Mouse (Mus musculus): Measurements from ENCODE around the gene Galnt14.

Gene Galnt14

GRCm38 (mm10) chr17:73568204-73568603, 142.0 kb downstream of the Galnt14 start:
- DNase-seq (ENCODE audit: low spot score): no peak

DNA sequence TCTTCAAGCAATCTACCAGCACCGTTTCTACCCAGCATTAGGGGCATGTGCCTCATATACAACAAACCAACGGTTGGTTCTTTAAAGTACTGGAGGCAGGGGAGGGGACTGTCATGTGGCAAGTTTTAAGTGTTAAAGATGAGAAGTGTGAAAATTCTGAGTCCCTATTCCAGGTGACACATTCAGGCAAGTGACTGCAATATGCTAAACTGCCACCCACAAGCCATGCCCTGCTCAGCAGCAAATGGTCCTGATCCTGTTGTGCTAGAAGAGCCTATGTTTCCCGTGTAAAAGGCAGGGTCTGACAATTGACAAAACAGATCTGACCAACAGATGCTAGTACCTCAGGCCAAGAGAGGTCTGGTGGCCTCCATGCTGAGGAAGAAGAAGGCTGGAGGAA, 149.1 kb downstream of the Galnt14 start:
- no peak for DNase-seq (ENCODE audit: low spot score)

DNA sequence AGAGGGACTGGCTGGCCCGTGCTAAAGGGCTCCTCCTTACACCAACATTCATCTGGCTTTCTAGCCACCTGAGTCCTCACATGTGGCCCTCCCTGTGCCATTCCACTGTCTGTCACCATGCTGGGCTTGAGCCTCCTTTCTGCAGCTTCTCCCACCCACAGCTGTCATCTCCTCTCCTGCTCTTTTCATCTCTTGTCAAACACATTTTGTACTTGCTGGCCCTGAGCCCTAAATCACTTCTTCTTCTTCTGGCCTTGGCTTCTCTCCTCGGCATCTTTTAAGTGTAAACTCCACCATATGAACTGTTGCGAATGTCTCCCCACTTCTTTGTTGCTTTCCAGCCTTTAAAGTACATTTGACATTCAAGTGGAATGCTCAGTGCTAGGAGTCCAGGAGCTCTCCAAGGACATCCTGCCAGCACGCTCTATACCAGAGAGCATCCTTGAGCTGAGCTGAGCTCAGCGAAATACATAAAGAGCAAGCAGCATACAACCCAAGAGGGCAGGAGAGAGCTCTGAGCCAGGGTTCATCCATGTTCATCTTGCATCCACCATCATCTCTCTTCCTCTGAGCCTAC, 150.0 kb downstream of the Galnt14 start:
- DNase-seq (ENCODE audit: low spot score): peak; percentile 40

GRCm38 (mm10) chr17:73559498-73559897, 150.8 kb downstream of the Galnt14 start:
- DNase-seq (ENCODE audit: low spot score): no peak

GRCm38 (mm10) chr17:73557101-73557500, 153.2 kb downstream of the Galnt14 start:
- peak; percentile 28 for DNase-seq (ENCODE audit: low spot score)

DNA sequence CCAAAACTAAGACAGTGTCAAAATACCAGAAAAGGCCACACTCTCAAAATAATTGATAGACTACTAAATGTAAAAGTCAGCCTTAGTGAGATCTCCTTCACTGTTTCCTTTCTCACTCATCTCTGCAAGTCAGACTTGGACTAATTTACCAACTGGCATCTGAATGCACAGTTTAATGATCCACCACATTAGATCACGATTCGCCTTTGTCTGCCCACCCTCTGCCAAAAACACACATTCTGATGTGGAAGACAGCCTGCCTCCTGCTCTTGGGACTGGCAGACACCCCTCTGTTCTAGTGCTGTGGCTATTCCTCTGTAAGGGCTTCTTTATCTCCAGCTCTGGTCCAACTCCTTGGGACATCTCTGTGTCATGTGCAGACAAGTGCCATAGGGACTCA, 153.8 kb downstream of the Galnt14 start:
- no peak for DNase-seq (ENCODE audit: low spot score)

- DNase-seq (ENCODE audit: low spot score): no peak
These were observed 155.6 kb downstream of the Galnt14 start for GRCm38 (mm10) chr17:73554668-73555067.

- DNase-seq (ENCODE audit: low spot score): no peak
These were observed 161.3 kb downstream of the Galnt14 start for GRCm38 (mm10) chr17:73548783-73549566.

DNA sequence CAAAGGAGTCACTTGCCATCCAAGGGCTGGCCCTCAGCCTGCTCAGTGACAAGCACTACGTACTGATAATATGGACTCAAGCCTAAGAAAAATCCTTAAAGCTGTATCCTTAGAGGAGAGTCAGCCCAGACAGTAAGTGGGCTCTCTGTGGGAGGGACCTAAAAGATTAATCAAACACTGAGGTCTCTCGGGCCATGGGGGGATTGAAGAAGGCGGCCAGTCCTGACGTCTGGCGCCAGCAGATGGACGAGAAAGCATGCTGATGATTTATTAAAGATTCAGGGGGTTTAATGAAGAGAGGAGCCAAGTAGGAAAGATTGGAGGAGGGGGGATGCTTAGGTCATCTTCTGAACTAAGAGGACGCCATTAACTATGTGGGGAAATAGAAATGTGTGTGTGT, 162.1 kb downstream of the Galnt14 start:
- DNase-seq (ENCODE audit: low spot score): no peak

- DNase-seq (ENCODE audit: low spot score): no peak
These were observed 162.8 kb downstream of the Galnt14 start for GRCm38 (mm10) chr17:73547483-73547882.

GRCm38 (mm10) chr17:73541911-73542310, 168.3 kb downstream of the Galnt14 start:
- no peak for DNase-seq (ENCODE audit: low spot score)

GRCm38 (mm10) chr17:73541233-73541570, 169.1 kb downstream of the Galnt14 start:
- no peak for DNase-seq (ENCODE audit: low spot score)

GRCm38 (mm10) chr17:73540409-73541232, 169.6 kb downstream of the Galnt14 start:
- no peak for DNase-seq (ENCODE audit: low spot score)

DNA sequence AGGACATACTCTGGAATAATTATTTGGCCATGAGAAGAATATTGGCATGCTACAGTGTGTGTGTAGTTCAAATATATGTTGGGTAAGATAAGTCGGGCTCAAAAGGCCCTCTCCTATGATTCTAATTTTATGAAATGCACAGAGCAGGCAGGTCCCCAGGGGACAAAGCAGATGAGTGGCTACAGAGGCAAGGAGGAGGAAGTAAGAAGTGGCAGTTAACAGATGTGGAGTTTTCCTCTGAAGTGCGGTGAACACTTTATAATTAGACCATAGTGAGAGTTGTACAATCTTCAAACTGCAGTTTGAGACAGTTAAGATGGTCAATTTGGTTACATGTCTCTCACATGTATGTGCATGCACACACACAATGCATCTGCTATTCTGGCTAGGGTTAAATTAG, 178.4 kb downstream of the Galnt14 start:
- DNase-seq (ENCODE audit: low spot score): no peak

DNA sequence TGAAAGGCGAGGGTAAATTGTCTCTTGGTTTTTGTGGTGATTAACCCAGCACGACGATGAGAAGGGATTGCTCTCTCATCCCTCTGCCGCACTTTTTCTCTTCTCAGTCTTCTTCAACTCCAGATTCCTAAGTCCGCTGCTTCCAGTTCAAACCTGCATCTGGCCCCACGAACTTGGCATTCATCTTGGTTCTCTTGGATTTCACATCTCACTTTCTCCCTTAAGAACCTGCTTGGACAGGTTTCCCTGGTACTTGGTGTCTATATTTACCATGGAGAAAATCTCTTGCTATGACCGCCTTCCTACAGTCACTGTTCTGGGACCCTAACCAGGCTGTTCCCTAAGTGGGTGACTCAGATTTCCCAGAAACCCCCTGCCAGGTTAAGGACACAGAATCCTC, 188.1 kb downstream of the Galnt14 start:
- no peak for DNase-seq (ENCODE audit: low spot score)

DNA sequence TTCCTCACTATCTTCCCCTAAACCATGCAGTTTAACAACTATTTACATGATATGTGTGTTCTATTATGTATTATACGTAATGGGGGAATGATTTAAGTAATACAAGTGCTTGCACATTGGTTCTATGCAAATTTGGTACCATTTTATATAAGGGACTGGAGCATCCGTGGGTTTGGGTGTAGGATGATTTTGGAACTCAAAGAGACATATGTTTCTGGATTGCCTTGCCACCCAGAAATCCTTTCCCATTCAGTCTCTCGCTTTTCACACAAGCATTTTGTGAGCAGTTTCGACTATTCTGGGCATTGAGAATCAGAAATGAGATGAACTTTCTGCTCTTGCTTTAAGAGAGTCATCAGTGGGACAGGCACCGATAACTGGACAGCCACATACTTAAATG, 190.9 kb downstream of the Galnt14 start:
- peak; percentile 30 for DNase-seq (ENCODE audit: low spot score)

- DNase-seq (ENCODE audit: low spot score): peak; percentile 29
These were observed 191.9 kb downstream of the Galnt14 start for GRCm38 (mm10) chr17:73518359-73518758.

DNA sequence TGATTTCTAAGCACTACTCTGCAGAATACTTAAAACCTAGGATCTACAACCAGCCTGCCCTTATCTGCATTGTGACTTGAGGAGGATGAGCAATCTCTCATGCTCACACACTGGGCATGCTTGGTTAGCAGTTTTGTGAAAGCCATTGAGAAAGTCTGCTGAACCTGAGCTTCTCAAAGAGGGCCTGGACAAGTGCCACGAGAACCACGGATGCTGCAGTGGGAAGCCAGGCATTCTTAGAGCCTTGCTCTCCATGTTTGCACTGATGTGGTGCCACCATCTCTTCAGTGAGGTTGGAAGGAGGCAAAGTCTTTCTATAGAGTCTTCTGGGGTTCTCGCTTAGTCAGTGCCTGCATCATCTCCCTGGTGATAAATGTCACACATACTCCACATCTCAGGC, 194.7 kb downstream of the Galnt14 start:
- no peak for DNase-seq (ENCODE audit: low spot score)

- DNase-seq (ENCODE audit: low spot score): no peak
These were observed 195.4 kb downstream of the Galnt14 start for GRCm38 (mm10) chr17:73514862-73515261.

GRCm38 (mm10) chr17:73514258-73514657, 196.0 kb downstream of the Galnt14 start:
- no peak for DNase-seq (ENCODE audit: low spot score)

DNA sequence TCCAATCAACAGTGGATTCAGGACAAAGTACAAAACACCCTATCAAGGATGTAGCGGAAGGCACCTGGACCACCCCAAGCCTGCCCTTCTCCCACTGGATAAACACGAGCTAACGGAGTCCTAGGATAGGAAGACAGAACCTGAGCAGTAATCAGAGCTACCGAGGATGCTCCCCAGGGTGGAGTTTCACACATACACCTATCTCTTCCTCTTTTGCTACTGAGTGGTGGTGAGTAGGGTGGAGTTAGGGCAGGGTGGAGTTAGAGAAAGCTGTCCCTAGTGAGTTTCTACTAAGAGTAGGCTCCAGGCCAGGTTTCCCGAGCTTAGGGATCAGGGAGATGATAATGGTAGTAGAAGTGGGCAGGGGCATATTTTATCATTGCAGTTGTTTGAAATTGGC, 197.4 kb downstream of the Galnt14 start:
- DNase-seq (ENCODE audit: low spot score): no peak

DNA sequence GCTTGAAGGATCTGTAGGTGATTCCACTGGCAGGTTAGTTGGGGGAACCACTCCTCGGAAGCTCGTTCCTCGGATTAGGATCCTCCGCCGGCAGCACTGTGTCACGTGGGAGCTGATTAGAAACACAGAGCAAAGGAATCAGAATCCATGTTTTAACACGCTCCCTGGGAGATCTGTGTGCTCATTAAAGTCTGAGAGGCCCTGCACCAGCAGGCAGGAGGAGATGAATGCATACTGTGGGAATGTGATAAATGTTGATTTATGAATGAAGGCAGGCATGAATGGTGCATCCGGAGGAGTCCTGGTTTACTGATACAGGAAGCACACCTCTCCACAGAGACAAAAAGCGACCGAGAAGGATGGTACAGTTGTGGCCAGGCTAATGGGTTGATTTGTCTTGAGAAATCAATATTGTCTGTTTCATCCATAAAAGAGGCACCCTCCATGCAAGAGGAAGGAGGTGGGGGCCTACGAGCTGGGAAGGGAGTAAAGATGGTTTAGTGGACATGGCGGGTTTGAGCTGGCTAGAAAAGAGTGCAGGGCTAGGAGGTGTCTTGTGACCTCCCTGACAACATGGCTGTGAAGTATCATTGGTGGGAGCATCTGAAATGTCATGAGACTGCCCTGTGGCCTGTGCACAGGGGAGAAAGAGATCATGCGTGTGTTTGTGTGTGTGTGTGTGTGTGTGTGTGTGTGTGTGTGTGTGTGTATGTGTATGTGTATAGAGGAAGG, 202.3 kb downstream of the Galnt14 start:
- DNase-seq (ENCODE audit: low spot score): no peak

Measured in left cerebral cortex, adult 11 months (tissue).